Mouse (Mus musculus): Measurements from ENCODE around the gene Zfp619. TPM values are rescaled to one million over a fixed set of nuclear protein-coding genes. Genes with fewer than 3 reads are reported as not detected.

Zfp619 gene
- 1 to 10 TPM; 2.5 to 2.8 TPM for total RNA-seq (2023)

GRCm38 (mm10) chr7:39517616-39518177 is at the start of gene Zfp619:
TSS of gene Zfp619 (plus strand) at chr7:39517766.

Other genes starting within 250 kb of the Zfp619 start
- gene Gm5114, start 104.6 kb upstream of the Zfp619 start, total RNA-seq (2023): not detected

All from T-cell, adult 66 days (primary cell).